Mouse (Mus musculus) limb, embryonic 13.5 days (tissue): ENCODE measurements around the gene Vwa7. TPM values are rescaled to one million over a fixed set of nuclear protein-coding genes. Genes with fewer than 3 reads are reported as not detected.
"Not testable (repeated sequence)": the region's sequence is repeated elsewhere in the genome, so short reads cannot be mapped to it uniquely, and the experiment has no call there.

Source experiments
- ATAC-seq: fragments of 200-750 bp; cut with Nextera tagmentation; 2 replicates; pipeline ENCODE4 v1.8.0; 2017; ENCODE audit warnings: low read depth, moderate number of reproducible peaks, moderate TSS enrichment; ENCODE audit not compliant: low FRiP score
- H3K27ac ChIP-seq: fragments of 300-500 bp; sonication (generic); 2 replicates; pipeline ENCODE4 v1.5.1; 2015; ENCODE audit warnings: inconsistent platforms, mild to moderate bottlenecking, moderate library complexity
- H3K27me3 ChIP-seq: fragments of 300-500 bp; sonication (generic); 2 replicates; pipeline ENCODE4 v1.6.1; 2015; ENCODE audit warnings: mild to moderate bottlenecking, inconsistent platforms
- H3K36me3 ChIP-seq: fragments of 300-500 bp; sonication (generic); 2 replicates; pipeline ENCODE4 v1.6.1; 2015; ENCODE audit warnings: inconsistent platforms, mild to moderate bottlenecking, moderate library complexity
- H3K4me1 ChIP-seq: fragments of 300-500 bp; sonication (generic); 2 replicates; pipeline ENCODE4 v1.6.1; 2015; ENCODE audit warnings: inconsistent platforms
- H3K4me2 ChIP-seq: fragments of 300-500 bp; sonication (generic); replicated peaks from 2 replicates; pipeline ENCODE4 v1.6.1; 2015; ENCODE audit warnings: inconsistent platforms, mild to moderate bottlenecking, moderate library complexity
- H3K4me3 ChIP-seq: fragments of 300-500 bp; sonication (generic); 2 replicates; pipeline ENCODE4 v1.5.1; 2015; ENCODE audit warnings: moderate library complexity, mild to moderate bottlenecking, inconsistent platforms
- H3K9ac ChIP-seq: fragments of 300-500 bp; sonication (generic); 2 replicates; pipeline ENCODE4 v1.6.1; 2015; ENCODE audit warnings: mild to moderate bottlenecking, inconsistent platforms
- H3K9me3 ChIP-seq: fragments of 300-500 bp; sonication (generic); 2 replicates; pipeline ENCODE4 v1.6.1; 2016; ENCODE audit warnings: inconsistent platforms
- WGBS: fragments of 180-500 bp; shearing (Covaris S2); methylation state at CpG from one replicate; pipeline ENCODE4 v1.1.7; 2015; 5-methylcytosine and 5-hydroxymethylcytosine counted together
- polyA plus RNA-seq: library from polyadenylated mRNA; unstranded; fragments of >200 nt; fragmentation: Nextera tagmentation; extraction: Ambion mirVana; gene quantifications from 2 replicates; pipeline ENCODE4 v1.2.1, GENCODE M21; 2015

Vwa7 gene
- polyA plus RNA-seq: 0.17 TPM in 2 replicates

DNA sequence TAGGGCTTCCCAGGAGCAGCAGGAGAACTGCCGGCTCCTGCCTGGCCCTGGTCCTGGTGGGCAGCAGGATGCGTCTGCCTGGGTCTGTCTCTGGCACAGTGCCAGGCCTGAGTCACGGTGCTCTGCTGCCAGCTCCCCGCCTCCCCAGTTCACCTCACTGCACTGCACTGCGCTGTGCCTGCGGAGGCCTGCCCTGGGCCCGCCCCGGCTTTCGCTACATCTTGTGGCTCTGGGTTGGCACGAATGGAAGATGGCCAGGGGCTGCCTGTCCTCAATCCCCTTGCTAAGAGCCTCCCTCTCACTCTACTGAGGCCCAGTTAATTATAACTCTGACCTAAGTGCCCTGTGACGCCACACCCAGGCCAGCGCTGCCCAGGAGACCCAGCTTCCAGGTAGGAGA lies at the start of gene Vwa7:
Vwa7 (plus strand) TSS at position 204 of the 400 bp plus-strand sequence.
- H3K36me3 ChIP-seq: peaks cover 65% of the 10 kb centered on the region
- no peaks in the 10 kb centered on the region for H3K9me3 ChIP-seq
- ATAC-seq: no peak
- H3K4me3 ChIP-seq: no peak within 1 kb of the TSS
- no peak within 1 kb of the TSS for H3K27ac ChIP-seq
- WGBS: 62% methylated on average over 12 of the region's 12 CpGs
- no peak within 1 kb of the TSS for H3K4me2 ChIP-seq
- H3K9ac ChIP-seq: peak within 1 kb of the TSS; percentile 35; the same call in 1 of the 2 replicates
- no peaks in the 10 kb centered on the region for H3K27me3 ChIP-seq
- peaks cover 7% of the 10 kb centered on the region for H3K4me1 ChIP-seq

DNA sequence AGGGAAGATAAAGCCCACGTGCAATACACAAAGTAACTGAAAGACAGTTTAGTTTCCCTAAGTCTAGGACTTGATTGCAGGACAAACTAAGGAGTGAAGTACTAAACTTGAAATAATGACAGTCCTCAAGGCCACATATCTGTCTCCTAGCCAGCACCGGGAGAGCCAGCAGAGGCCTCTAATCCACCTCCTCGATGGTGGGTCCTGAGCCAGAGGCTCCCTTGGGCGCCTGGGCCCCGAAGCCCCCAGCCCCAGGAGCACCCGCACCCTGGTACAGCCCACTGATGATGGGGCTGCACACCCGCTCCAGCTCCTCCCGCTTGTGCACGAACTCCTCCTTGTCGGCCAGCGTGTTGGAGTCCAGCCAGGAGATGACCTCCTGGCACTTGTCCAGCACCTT lies 46.6 kb upstream of the Vwa7 start, which contains the start of gene Gm20481:
Gm20481 (plus strand) TSS at position 91 of the 400 bp plus-strand sequence.
- not testable (repeated sequence) for ATAC-seq, H3K36me3 ChIP-seq, H3K4me1 ChIP-seq, H3K4me3 ChIP-seq, H3K4me2 ChIP-seq, H3K9ac ChIP-seq, H3K9me3 ChIP-seq, H3K27ac ChIP-seq
- 61% methylated on average over 8 of the region's 11 CpGs for WGBS
- peaks cover 36% of the 10 kb centered on the region for H3K27me3 ChIP-seq

GRCm38 (mm10) chr17:34970850-34971249 lies 45.5 kb upstream of the Vwa7 start:
- H3K27ac ChIP-seq, H3K4me1 ChIP-seq, H3K9me3 ChIP-seq, H3K9ac ChIP-seq, H3K36me3 ChIP-seq, ATAC-seq, H3K4me3 ChIP-seq, H3K4me2 ChIP-seq: not testable (repeated sequence)
- WGBS: 33% methylated on average over 24 of the region's 37 CpGs
- H3K27me3 ChIP-seq: peaks cover 36% of the 10 kb centered on the region

DNA sequence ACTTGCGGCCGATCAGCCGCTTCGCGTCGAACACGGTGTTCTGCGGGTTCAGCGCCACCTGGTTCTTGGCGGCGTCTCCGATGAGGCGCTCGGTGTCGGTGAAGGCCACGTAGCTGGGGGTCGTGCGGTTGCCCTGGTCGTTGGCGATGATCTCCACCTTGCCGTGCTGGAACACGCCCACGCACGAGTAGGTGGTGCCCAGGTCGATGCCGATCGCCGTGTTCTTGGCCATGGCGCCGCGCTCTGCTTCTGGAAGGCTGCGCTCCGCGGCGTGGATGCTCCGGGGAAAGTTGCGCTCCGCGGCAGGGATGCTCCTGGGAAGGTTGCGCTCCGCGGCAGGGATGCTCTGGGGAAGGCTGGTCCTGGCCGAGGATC lies 44.7 kb upstream of the Vwa7 start:
- WGBS: 2% methylated on average over 30 of the region's 43 CpGs
- H3K36me3 ChIP-seq, H3K9me3 ChIP-seq, ATAC-seq, H3K4me1 ChIP-seq, H3K9ac ChIP-seq, H3K27ac ChIP-seq: not testable (repeated sequence)
- Histone ChIP-seq H3K4me3 (peak overlapping the region; percentile 51), H3K27me3 (peaks cover 36% of the 10 kb centered on the region), H3K4me2 (peak overlapping the region; percentile 81)

DNA sequence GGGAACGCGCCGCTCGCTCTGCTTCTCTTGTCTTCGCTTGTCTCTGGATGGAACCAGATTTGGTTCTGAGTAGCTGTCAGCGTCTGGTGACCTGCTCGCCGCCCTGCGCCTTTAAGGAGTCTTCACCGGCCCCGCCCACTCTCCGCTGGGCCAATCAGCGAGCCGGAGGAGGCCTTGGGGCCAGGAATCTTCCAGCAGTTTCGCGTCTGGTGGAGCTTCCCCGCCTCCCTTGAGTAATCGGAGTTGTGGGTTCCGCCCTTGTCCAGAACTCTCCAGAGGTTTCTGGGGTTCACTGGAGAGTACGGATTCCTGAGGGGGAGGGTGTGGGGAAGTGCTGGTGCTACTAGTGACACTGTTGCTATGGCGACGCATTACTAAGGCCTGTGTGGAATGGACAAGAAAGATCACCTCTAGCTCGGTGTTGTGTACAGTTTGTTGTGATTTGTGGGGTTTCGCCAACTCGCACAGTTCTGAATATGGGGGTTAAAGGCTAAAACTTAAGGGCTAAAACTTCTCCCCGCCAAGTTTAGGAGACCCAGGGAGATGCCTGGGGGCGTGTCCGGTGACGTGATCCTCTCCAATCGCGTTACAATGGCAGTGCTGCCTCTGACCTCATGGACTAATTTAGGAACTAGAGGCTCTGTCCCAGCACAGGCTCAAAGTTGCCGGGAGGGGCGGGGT lies 44.2 kb upstream of the Vwa7 start, which contains the start of the genes Hspa1a and Hspa1l:
Hspa1a (minus strand) TSS at position 88 of the 681 bp plus-strand sequence.
Hspa1l (plus strand) TSS at position 635 of the 681 bp plus-strand sequence.
- not testable (repeated sequence) for H3K9me3 ChIP-seq, H3K4me1 ChIP-seq, H3K27ac ChIP-seq, H3K36me3 ChIP-seq
- peaks cover 35% of the 10 kb centered on the region for H3K27me3 ChIP-seq
- WGBS: under 1% methylated on average over 32 of the region's 33 CpGs
- ATAC-seq: peak; percentile 93
- peak within 1 kb of the TSS; percentile 51 for H3K4me3 ChIP-seq
- H3K4me2 ChIP-seq: peak within 1 kb of the TSS; percentile 81
- peak within 1 kb of the TSS; percentile 55 for H3K9ac ChIP-seq

DNA sequence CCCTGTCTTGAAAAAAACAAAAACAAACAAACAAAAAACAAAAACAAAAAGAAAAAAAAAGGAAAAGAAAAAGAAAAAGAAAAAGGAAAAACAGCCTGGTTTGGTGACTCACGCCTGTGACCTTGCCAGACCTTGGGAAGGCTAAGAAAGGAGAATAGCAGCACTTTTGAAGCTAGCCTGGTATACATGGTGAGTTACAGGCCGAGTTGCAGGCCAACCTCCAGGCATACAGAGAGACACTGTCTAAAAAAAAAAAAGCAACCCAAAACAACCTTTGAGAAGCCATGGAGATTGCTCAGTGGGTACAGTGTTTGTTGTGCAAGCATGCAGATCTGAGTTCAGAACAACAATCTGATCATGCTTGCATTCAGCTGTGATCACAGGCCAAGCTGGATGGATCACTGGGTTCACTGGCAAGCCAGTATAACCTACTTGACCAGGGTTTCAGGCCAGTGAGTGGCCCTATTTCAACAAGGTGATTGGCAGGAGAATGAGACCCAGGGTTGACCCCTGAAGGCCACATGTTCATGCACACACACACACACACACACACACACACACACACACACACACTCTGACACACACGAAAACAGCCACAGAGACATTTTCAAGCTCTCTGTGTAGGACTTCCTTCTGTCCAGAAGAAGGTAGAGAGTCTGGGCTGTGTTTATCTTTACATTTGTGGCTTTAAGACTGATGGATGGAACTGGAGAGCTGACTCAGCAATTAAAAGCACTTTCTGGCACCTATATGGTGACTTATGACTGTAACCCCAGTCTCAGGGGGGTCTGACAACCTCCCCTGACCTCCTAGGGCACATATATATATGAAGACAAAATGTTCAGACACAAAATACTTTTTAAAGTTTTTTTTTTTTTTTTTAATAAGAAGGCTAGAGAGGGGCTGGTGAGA lies 40.5 kb upstream of the Vwa7 start:
- Histone ChIP-seq H3K4me1 (peaks cover 10% of the 10 kb centered on the region), H3K4me2 (no peak overlapping the region), H3K9me3 (no peaks in the 10 kb centered on the region), H3K27ac (no peak overlapping the region), H3K36me3 (0 out of 2 replicates have a peak, but pooled peaks cover 3% of the 10 kb centered on the region), H3K27me3 (peaks cover 6% of the 10 kb centered on the region), H3K9ac (no peak overlapping the region), H3K4me3 (no peak overlapping the region)
- WGBS: 79% methylated on average over 3 of the region's 3 CpGs
- ATAC-seq: no peak

DNA sequence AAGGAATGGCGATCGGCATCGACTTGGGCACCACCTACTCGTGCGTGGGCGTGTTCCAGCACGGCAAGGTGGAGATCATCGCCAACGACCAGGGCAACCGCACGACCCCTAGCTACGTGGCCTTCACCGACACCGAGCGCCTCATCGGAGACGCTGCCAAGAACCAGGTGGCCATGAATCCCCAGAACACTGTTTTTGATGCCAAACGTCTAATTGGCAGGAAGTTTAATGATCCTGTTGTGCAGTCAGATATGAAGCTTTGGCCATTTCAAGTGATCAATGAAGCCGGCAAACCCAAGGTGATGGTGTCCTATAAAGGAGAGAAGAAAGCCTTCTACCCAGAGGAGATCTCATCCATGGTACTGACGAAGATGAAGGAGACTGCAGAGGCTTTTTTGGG lies 39.4 kb upstream of the Vwa7 start:
- Histone ChIP-seq H3K27me3 (peaks cover 6% of the 10 kb centered on the region), H3K9ac (no peak overlapping the region), H3K4me3 (no peak overlapping the region), H3K4me2 (no peak overlapping the region), H3K9me3 (no peaks in the 10 kb centered on the region), H3K36me3 (0 out of 2 replicates have a peak, but pooled peaks cover 3% of the 10 kb centered on the region), H3K27ac (no peak overlapping the region), H3K4me1 (peaks cover 15% of the 10 kb centered on the region)
- ATAC-seq: no peak
- 95% methylated on average over 20 of the region's 20 CpGs for WGBS

- H3K9me3 ChIP-seq: no peaks in the 10 kb centered on the region
- no peak overlapping the region for H3K4me3 ChIP-seq
- 89% methylated on average over 27 of the region's 27 CpGs for WGBS
- H3K4me1 ChIP-seq: peaks cover 19% of the 10 kb centered on the region
- peaks cover 6% of the 10 kb centered on the region for H3K27me3 ChIP-seq
- no peak overlapping the region for H3K9ac ChIP-seq
- H3K27ac ChIP-seq: no peak overlapping the region
- 0 out of 2 replicates have a peak, but pooled peaks cover 3% of the 10 kb centered on the region for H3K36me3 ChIP-seq
- ATAC-seq: no peak
- H3K4me2 ChIP-seq: no peak overlapping the region
These were observed 38.1 kb upstream of the Vwa7 start for GRCm38 (mm10) chr17:34978239-34978638.

- H3K4me2 ChIP-seq: no peak overlapping the region
- no peak overlapping the region for H3K4me3 ChIP-seq
- peaks cover 22% of the 10 kb centered on the region for H3K4me1 ChIP-seq
- H3K9ac ChIP-seq: no peak overlapping the region
- WGBS: 94% methylated on average over 4 of the region's 4 CpGs
- H3K27me3 ChIP-seq: no peaks in the 10 kb centered on the region
- no peak overlapping the region for H3K27ac ChIP-seq
- H3K9me3 ChIP-seq: no peaks in the 10 kb centered on the region
- ATAC-seq: no peak
- H3K36me3 ChIP-seq: 0 out of 2 replicates have a peak, but pooled peaks cover 3% of the 10 kb centered on the region
These were observed 36.7 kb upstream of the Vwa7 start for GRCm38 (mm10) chr17:34979631-34980030.

GRCm38 (mm10) chr17:34980655-34981054 lies 35.7 kb upstream of the Vwa7 start:
- Histone ChIP-seq H3K4me1 (peaks cover 22% of the 10 kb centered on the region), H3K27me3 (no peaks in the 10 kb centered on the region), H3K4me2 (peak overlapping the region; percentile 94), H3K9me3 (no peaks in the 10 kb centered on the region), H3K36me3 (peaks cover 11% of the 10 kb centered on the region), H3K27ac (no peak overlapping the region), H3K9ac (peak overlapping the region; percentile 91), H3K4me3 (peak overlapping the region; percentile 85)
- no peak for ATAC-seq
- WGBS: 12% methylated on average over 2 of the region's 2 CpGs

- peak within 1 kb of the TSS; percentile 99 for H3K27ac ChIP-seq
- peaks cover 22% of the 10 kb centered on the region for H3K36me3 ChIP-seq
- peak within 1 kb of the TSS; percentile 94 for H3K4me2 ChIP-seq
- peak within 1 kb of the TSS; percentile 85 for H3K4me3 ChIP-seq
- 0% methylated on average over 58 of the region's 58 CpGs for WGBS
- H3K9me3 ChIP-seq: no peaks in the 10 kb centered on the region
- peak within 1 kb of the TSS; percentile 91 for H3K9ac ChIP-seq
- peak; percentile 95 for ATAC-seq
- H3K4me1 ChIP-seq: peaks cover 22% of the 10 kb centered on the region
- H3K27me3 ChIP-seq: no peaks in the 10 kb centered on the region
These were observed 34.6 kb upstream of the Vwa7 start, which contains the start of gene Lsm2 for GRCm38 (mm10) chr17:34981690-34982180. Gene Lsm2 (plus strand): TSS chr17:34981862.

GRCm38 (mm10) chr17:34982328-34982727 lies 34.1 kb upstream of the Vwa7 start:
- peak overlapping the region; percentile 85 for H3K4me3 ChIP-seq
- ATAC-seq: no peak
- H3K9ac ChIP-seq: peak overlapping the region; percentile 91
- peak overlapping the region; percentile 94 for H3K4me2 ChIP-seq
- under 1% methylated on average over 15 of the region's 15 CpGs for WGBS
- H3K9me3 ChIP-seq: no peaks in the 10 kb centered on the region
- H3K27ac ChIP-seq: peak overlapping the region; percentile 99
- H3K27me3 ChIP-seq: no peaks in the 10 kb centered on the region
- peaks cover 22% of the 10 kb centered on the region for H3K4me1 ChIP-seq
- H3K36me3 ChIP-seq: peaks cover 22% of the 10 kb centered on the region
